Comparison of ENCODE assay signal across 18 mouse cellular contexts in the genomic region with DNA sequence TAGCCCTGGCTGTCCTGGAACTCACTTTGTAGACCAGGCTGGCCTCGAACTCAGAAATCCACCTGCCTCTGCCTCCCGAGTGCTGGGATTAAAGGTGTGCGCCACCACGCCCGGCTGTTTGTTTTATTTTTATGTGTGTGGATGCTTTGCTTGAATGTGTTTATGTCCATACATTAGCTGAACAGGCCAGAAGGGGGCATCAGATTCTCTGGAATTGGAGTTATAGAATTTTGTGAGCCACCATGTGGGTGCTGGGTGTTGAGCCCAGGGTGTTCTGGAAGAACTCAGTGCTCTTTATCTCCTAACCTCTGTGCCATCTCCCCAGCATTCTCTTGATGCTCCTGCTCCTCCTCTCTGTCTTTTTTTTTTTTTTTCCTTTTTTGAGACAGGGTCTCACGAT. TPM values are rescaled to one million over a fixed set of nuclear protein-coding genes. Genes with fewer than 3 reads are reported as not detected.
DNase-seq lines count a peak whose midpoint lies in the region; TF ChIP-seq lines count a peak whose summit lies in the region.
"Had no signal": no experiment of that assay in that cellular context is flagged by ENCODE, and none has a peak within 500 bp of the region (broad histone marks: within the 10 kb centered on the region; RNA-seq: fewer than 3 reads in every experiment).

No protein-coding gene starts in this region.

- intact Hi-C loops in left cerebral cortex, adult 2 months (cut with DNase I), result no loop called here
- intact Hi-C loops in left cerebral cortex, postnatal 14 days (cut with DNase I), result no loop called here

- H3K27ac ChIP-seq in left cerebral cortex, adult 2 months, result no peak overlapping the region
- H3K27ac ChIP-seq: forebrain, embryonic 13.5 days; kidney, embryonic 15.5 days; limb, embryonic 10.5 days; midbrain, embryonic 12.5 days; neural tube, embryonic 15.5 days had no signal

- TF ChIP-seq CTCF in left cerebral cortex, adult 2 months (IDR thresholded peaks at IDR 0.05), result peak; percentile 12; the same call in 1 of the 2 replicates

- H3K4me3 ChIP-seq in left cerebral cortex, adult 2 months, result no peak overlapping the region
- H3K4me3 ChIP-seq: forebrain, embryonic 13.5 days; heart, embryonic 12.5 days; kidney, embryonic 15.5 days; limb, embryonic 10.5 days; midbrain, embryonic 12.5 days; neural tube, embryonic 15.5 days had no signal

- DNase-seq in left cerebral cortex, adult 2 months (ENCODE audit: extremely low spot score in 1 of 2, low spot score in 2 of 2), result no peak
- no peak for DNase-seq in left cerebral cortex, postnatal 14 days (ENCODE audit: low spot score in 2 of 2)
- DNase-seq in A20 (ENCODE audit: low read depth, low spot score), result peak; percentile 54
- peak; percentile 38 for DNase-seq in ES-CJ7 (ENCODE audit: low read depth, low spot score)
- peak; percentile 23 for DNase-seq in naive thymus-derived CD4-positive, alpha-beta T cell, adult 2 months (ENCODE audit: low read depth)
- DNase-seq in retina, postnatal 1 day, result no peak
- no peak for DNase-seq in embryo, embryonic 11 days
- DNase-seq: adrenal gland, postnatal 10 days; cerebellum, adult 11 months; cerebellum, postnatal 14 days; gastrocnemius, postnatal 36 days had no signal

RNA-seq across cellular contexts. Expression of a gene that starts 7.4 kb away (rescaled TPM):
- total RNA-seq in left cerebral cortex, adult 2 months (2021), result 10 to 100 TPM; 15.9 to 17.3 TPM
- total RNA-seq in left cerebral cortex, postnatal 14 days (2021), result 10 to 100 TPM; 17.4 to 17.6 TPM

RNA-seq across cellular contexts. Expression of a gene that starts 7.5 kb away (rescaled TPM):
- total RNA-seq in left cerebral cortex, adult 2 months (2021), result 10 to 100 TPM; 85.1 to 85.3 TPM
- total RNA-seq in left cerebral cortex, postnatal 14 days (2021), result 10 to 100 TPM; 67.5 to 77.7 TPM

RNA-seq across cellular contexts. Expression of a gene that starts 30.5 kb away (rescaled TPM):
- 1 to 10 TPM; 1.5 to 2.2 TPM for total RNA-seq in left cerebral cortex, adult 2 months (2021)
- under 1 TPM; 0.85 to 0.90 TPM for total RNA-seq in left cerebral cortex, postnatal 14 days (2021)
- total RNA-seq: gastrocnemius, postnatal 36 days; heart, postnatal 25 days had no signal

RNA-seq across cellular contexts. Expression of a gene that starts 30.6 kb away (rescaled TPM):
- total RNA-seq in left cerebral cortex, adult 2 months (2021), result 1 to 10 TPM; 2.6 to 6.8 TPM
- 1 to 10 TPM; 5.7 to 8.3 TPM for total RNA-seq in left cerebral cortex, postnatal 14 days (2021)

RNA-seq across cellular contexts. Expression of a gene that starts 56.6 kb away (rescaled TPM):
- 10 to 100 TPM; 16.6 to 19.7 TPM for total RNA-seq in left cerebral cortex, adult 2 months (2021)
- total RNA-seq in left cerebral cortex, postnatal 14 days (2021), result 10 to 100 TPM; 15.0 to 15.1 TPM

Comparison
In these comparisons a context has a peak if more than half of its experiments do, and no peak if none do; other contexts are left out.
1. DNase-seq: peak in A20 (single experiment), ES-CJ7 (single experiment) and naive thymus-derived CD4-positive, alpha-beta T cell, adult 2 months (single experiment); none in left cerebral cortex, adult 2 months (0 of 2), left cerebral cortex, postnatal 14 days (0 of 2), retina, postnatal 1 day (single experiment) and embryo, embryonic 11 days (single experiment).